Mouse (Mus musculus): Measurements from ENCODE around the gene Xrra1.

- TF ChIP-seq CTCF (IDR thresholded peaks at IDR 0.05; ENCODE audit: insufficient read depth, low read depth, low read length) (no peak), POLR2A (IDR thresholded peaks at IDR 0.05; ENCODE audit: insufficient read depth, low read depth, low read length) (no peak)
Measured at GRCm38 (mm10) chr7:99914316-99914715, 55.4 kb downstream of the Xrra1 start.
